Mouse (Mus musculus): Measurements from ENCODE around the gene Simc1.

The Simc1 gene

DNA sequence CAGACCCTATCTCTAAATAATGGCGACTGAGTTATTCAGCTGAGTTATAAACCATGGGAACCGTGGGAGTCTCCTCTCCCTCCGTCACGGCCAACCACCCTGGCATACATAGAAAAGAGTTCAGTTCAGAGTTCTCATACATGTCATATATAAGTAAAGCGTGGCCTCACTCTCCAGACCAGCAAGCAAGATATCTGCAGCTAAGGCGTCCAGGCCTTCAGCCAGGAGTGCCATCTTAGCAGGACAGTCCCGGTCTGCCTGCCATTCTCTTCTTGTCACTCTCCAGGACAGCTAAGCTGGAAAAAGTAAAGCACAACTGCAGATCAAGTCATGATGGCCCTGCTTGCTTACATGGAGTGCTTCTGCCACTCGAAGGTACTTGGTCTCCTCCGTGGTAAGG, 52.6 kb downstream of the Simc1 start:
- DNase-seq, result no peak

DNA sequence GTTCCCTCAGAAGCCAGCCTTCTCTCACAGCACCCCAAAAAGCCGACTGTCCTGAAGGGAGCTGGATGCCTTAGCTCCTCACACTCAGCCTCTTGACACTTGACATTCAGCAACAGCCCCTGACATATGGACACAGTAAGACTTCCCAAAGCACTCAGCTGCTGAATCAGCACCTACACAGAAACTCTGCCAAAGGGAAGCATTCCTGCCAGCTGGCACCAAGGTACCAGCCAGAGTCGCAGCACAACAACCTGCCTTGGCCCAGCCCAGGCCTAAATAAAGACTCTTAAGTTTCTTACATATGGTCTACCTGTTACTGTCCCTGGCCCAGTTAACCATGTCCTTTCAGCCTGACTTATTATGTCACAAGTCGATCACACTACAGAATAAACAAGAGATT, 53.2 kb downstream of the Simc1 start:
- peak; percentile 93 to 96 for DNase-seq

DNA sequence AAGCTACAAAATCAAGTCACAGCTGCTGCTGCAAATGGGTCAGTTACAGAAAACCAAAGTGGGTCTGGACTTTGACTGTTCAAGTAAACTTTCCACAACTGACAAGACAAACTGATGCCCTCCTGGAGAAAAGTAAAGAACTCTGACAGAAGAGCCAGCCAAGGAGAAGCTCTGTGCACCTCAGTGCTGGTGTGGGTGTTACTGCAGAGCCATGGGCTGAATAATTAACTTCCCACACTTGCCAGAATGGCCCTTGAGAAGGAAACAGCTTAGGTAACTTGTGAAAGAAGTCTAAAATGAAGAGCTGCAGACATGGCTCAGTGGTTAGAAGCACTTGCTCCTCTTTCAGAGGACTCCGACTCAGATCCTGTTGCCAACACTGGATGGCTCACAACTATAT, 54.1 kb downstream of the Simc1 start:
- DNase-seq, result no peak

- DNase-seq, result no peak
These were observed 56.1 kb downstream of the Simc1 start for GRCm38 (mm10) chr13:54559656-54560055.

DNA sequence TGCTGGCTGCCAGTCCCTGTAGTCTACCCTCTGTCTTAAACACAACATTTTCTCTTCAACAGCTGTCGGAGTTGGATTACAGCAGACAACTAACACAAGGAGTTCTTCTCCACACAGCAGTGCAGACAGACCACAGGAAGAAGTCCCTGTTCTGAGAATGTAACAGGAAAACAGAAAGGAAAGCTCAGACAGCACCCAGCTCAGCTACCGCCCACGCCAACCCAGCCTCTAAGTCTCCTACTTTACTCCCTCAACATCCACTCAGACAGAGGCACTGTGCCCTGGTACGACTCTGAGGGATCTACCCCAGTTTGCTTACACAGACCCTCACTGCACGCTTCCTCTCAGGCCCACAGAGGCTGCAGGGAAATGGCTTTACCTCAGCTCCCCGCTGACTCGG, 57.0 kb downstream of the Simc1 start:
- DNase-seq, result no peak

DNA sequence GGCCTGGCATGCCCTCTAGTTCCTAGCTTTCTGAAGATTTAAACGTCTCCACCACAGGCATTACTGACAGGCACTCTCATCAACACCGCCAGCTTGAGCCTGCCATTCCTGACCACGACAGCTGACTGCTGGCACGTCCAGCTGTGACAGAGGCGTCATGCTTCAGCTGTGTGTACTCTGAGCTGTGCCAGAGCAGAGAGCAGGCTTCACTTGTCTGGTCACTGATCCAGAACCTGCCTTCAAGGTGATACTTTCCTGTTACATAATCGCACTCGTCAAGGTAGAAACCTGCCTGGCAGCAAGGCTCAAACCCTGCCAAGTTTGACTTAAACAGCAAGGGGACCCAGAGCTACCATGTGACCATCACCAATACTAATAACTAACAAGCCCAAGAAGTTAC, 59.0 kb downstream of the Simc1 start:
- DNase-seq, result no peak

DNA sequence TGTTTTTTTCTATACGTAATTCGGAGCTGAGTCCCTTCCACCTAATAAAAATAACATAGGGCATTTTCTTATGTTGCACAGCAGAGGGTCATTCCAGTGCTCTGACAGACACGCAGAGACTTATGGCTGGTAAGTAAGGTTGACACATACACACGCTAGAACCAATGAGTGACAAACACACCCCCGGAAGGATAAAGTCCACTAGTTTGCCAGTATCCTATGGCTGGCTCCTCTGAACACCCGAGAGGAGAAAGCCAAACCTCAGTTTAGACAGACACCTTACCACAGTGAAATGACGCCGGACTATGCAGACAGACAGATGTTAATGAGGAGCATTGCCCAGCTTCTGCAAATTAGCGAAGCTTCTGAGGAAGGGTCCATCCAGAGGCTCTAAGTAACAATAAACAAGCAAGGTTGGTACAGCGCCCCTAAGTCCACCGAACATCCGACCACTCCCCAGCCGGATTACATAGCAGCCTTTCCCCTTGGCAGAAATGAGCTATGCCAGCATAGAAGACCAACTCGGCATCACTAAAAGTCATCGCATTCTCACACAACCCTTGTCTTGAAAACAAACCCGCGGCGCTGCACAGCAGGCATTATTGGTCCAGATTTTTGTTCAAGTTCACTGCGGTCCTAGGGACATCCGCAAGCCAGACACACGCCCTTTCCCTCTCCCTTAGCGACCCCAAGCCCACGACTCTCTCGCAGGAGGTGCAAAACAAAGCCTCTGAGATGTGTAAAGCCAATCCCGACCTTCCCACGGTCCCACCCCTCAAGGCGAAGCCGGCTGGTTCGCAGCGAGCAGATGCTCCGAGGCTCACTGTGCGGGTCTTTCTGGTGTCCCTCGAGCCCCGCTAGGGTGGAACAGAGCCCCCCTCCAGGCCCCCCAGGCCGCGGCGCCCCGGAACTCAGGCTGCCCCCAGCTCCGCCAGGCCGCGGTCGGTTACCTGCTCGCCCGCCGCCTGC, 60.9 kb downstream of the Simc1 start:
- peak; percentile 29 to 32 for DNase-seq

DNA sequence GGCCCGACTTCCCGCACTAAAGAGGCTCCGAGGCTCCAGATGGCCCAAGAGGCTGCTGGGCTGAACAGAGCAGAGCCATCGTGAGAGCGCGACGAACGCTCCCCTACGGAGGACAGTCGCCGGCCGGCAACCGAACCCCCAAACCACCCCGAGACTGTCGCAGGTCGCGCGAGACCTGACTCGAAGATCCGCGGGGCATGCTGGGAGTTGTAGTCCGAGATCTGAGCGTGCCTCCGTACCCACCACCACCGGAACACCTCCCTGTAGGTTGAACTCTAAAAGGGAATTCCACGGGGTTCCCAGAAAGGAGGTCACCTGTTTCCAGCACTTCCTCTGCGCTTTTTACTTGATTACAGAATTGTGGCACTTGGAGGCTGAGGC, 61.6 kb downstream of the Simc1 start, which contains the start of gene 4833439L19Rik:
Gene 4833439L19Rik, minus strand, starts transcription at position 235 of the 381 bp plus-strand sequence.
- peak; percentile 94 to 95 for DNase-seq

DNA sequence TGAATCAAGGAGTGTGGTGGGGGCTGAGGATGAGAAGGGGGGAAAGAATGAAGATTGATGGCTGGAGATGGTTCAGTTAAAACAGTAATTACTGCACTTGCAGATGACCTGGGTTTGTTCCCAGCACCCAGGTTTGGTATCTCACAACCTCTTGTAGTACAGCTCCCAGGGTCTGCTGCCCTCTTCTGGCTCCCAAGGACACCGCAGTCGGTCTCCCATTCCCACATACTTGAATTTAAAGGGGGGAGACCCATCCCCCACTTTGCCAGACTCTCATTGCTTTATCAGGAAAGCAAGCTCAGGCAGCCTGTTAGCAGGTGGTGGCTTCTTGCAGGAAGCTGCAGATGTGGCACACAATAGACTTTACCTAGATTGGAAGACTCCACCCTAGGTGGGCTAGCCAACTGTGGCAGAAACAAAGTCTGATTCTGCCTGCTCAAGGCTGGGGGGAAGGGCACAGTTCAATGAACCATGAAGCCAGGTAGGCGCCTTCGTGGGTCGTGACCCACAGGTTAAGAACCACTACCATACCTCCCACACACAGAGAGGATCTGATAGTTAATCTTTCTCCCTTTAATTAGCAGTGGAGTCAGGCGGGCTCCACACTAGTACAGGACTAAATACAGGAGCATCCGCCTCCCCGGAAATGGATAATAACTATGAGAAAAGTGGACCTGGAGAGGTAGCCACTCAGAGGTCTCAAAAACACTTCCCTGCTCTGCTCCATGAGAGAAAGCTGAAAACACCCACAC, 62.2 kb downstream of the Simc1 start:
- DNase-seq, result peak; percentile 59 to 60

DNA sequence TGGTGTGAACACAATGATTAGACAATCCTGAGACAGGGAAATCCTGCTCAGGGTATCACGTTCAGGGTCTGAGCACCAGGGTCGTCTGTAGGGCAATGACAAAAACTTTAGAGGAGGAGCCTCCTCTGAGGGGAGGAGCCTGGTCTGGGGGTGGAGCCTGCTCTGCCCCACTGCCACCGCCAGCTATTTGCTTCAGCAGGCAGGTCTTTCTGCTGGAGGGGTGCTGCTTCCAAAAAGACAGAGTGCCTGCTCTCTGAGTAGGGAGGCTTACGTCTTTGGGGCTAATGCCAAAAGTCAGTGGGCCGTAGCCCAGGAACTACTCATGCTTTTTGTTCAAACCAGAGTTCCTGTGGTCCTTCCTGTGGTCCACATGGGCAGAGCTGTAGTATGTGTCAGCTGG, 64.8 kb downstream of the Simc1 start:
- no peak for DNase-seq

DNA sequence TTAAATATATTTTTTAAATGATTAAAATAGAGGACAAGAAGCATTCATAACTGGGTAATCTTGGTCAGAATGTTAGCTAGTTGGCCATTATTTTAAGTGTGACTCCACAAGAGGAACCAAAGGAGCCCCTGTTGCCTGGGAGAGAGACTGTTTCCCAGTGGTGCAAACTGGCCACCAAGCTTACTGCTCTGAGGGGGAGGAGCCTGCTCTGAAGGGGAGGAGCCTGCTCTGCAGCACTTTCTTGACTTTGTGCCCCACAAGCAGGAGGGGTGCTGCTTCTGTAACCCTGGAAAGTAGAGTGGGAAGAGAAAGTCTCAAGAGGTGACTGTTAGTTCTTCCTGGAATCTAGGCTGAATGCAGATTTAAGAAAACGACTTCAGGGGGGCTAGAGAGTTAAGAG, 65.7 kb downstream of the Simc1 start:
- DNase-seq, result no peak

GRCm38 (mm10) chr13:54570736-54571135, 67.2 kb downstream of the Simc1 start:
- no peak for DNase-seq

DNA sequence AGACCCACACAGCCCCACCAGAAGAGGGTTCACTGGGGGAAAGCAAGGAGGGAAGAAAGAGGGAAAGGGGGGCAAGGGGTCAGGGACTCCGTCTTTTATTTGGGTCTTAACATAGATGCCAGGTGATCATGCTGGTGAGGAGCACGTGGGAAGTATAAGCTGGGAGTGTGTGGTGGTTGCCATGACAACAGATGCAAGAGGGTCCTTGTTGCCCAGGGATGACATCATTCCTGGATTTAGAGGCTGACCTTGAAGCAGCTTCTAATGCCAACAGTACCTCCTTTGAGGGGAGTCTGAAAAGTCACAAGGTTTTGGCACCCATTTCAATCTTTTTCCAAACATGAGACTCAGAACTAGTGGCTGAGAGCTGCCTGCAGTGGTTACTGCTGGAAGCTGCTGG, 68.1 kb downstream of the Simc1 start:
- DNase-seq, result no peak

DNA sequence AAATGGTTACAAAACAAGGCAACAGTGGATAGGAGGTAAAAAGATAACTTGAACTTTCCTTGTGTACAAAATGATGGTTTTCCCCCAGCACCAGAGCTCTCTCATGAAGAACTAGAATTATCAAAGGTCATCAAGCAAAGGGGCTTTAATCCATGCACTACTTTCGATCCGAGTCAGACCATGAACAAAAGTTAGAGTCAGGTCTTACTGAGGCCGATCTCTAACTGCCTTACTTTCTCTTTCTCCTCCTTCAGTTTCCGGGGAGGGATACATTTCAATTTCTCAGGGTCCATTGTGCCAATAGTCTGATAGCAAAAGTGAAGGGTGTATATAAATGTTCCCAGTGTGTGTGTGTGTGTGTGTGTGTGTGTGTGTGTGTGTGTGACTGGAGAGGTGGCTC, 69.0 kb downstream of the Simc1 start:
- DNase-seq, result no peak

DNA sequence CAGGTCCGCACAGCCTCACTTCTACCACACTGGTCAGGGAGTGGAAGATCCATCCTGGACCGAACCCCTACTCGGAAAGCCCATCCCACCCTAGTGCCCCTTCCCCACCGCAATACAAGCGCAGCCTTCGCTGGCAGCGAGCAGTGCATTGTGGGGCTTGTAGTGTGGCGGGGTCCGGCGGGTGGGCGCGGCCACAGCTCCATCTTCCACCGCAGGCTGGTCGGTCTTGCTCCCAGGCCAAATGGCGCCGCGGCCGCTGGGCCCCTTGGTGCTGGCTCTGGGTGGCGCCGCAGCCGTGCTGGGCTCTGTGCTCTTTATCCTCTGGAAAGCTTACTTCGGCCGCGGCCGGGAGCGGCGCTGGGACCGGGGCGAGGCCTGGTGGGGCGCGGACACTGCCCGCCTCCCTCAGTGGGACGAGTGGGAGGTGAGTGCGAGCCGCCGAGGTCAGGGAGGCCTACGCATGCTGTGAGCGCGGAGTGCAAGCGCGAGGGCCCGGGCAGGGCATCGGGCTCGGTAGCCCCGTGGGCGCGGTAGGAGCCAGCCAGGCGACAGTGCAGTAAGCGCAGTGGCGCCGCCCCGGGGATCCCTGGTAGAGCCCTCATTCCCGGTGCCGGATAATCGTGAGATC, 71.4 kb downstream of the Simc1 start, which contains the start of gene Arl10:
Gene Arl10, plus strand, starts transcription at position 162 of the 628 bp plus-strand sequence.
- peak; percentile 70 to 76 for DNase-seq

DNA sequence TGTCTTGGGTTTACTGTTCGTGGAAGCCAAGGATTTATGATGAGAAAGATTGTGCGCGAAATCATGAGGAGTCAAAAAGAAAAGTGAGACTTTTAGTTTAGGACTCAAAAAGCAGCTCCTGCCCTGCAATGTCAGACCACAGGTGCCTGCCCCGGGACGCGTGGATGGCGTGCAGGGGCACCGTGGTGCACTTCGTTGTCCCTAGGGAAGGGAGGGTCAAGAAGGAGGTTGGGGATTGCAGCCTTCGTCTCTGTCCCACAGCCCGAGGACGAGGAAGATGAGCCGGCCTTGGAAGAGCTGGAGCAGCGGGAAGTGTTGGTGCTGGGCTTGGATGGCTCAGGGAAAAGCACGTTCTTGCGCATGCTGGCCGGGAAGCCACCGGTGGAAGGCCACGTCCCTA, 71.9 kb downstream of the Simc1 start:
- DNase-seq, result peak in 1 of 2 experiments; percentile 13

- DNase-seq, result no peak
These were observed 74.3 kb downstream of the Simc1 start for GRCm38 (mm10) chr13:54577652-54578507.

DNA sequence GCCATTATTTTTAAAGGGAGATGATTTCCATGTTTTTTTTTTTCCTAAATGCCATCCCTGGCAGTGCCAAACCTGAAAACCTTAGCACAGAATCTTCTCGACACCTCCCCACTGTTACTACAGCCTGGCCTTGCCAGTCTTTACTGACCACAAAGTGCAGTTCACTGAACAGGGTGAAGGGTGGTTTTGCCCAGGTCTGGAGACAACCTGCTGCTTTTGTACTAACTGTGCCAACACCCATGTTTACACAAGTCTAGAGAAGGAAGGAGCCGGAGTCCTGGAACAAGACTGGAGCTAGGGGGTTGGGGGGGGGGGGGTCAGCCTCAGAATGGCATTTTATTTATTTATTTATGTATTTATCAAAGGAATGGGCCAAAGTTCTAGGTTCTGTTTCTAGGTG, 77.8 kb downstream of the Simc1 start:
- DNase-seq, result no peak

- DNase-seq, result no peak
These were observed 78.5 kb downstream of the Simc1 start for GRCm38 (mm10) chr13:54582126-54582525.

GRCm38 (mm10) chr13:54582860-54583259, 79.3 kb downstream of the Simc1 start:
- DNase-seq, result no peak

DNA sequence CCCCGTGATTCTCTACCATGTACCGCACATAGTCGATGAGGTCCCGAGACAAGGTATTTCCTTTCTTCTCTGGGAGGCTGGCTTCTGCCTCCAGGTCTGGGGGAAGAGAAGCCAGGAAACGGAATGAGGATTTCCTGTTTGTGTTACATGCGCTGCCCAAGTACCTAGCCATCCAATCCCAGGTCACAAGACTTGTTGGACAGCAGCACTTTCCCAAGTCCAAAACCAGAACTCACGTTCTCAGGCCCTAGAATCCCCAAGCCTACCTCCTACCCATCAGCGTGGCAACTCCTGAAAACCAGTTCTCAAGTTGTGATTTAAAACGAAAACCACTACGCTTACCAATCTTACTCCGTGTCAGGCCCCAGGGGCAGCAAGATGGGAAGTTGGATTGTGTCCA, 82.3 kb downstream of the Simc1 start:
- DNase-seq, result no peak

DNA sequence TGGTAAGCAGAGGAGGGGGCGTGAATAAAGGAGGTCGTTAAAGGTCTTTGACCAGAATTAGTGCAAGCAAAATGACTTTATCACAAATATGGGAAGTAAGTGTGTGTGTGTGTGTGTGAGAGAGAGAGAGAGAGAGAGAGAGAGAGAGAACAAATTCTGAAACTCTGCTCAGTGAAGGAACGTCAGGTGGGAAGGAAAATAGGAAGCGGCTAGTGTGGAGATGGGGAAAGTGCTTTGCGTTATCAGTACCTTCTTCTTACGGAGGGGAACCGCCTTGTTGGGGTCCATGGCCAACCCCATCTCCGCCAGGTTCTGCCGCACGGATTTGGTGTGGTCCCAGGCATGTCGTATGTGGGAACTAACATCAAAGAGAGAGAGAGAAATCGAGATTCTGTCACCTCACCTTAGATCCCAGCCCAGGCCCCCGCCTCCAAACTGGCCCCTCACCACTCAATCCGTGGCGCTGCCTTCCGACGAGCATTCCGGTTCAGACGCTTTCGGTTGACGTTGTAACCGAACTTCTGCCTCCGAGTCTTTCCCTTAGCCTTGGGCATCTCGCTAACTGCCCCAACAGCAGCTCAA, 85.9 kb downstream of the Simc1 start:
- no peak for DNase-seq

Data from cerebellum, postnatal 36 days (tissue).